Mouse (Mus musculus) testis, adult 2 months (tissue): Measurements from ENCODE around the gene Smtnl2. TPM values are rescaled to one million over a fixed set of nuclear protein-coding genes. Genes with fewer than 3 reads are reported as not detected.
A peak's percentile ranks its signal among the peaks of the same experiment; 100 is the strongest.
"Not testable (repeated sequence)": the region's sequence is repeated elsewhere in the genome, so short reads cannot be mapped to it uniquely, and the experiment has no call there.

ENCODE experiments used
- H3K27ac ChIP-seq: fragments of 200-500 bp; 2 replicates; pipeline ENCODE4 v1.5.1; 2012; ENCODE audit warnings: low read depth, low read length; ENCODE audit not compliant: control insufficient read depth, insufficient read depth
- H3K27me3 ChIP-seq: fragments of 200-500 bp; 2 replicates; pipeline ENCODE4 v1.6.1; 2012; ENCODE audit warnings: mild to moderate bottlenecking, low read length, moderate library complexity; ENCODE audit not compliant: control insufficient read depth, insufficient read depth
- H3K36me3 ChIP-seq: fragments of 200-500 bp; 2 replicates; pipeline ENCODE4 v1.6.1; 2012; ENCODE audit warnings: mild to moderate bottlenecking, low read length; ENCODE audit not compliant: control insufficient read depth, insufficient read depth
- H3K4me1 ChIP-seq: fragments of 200-500 bp; 2 replicates; pipeline ENCODE4 v1.6.1; 2012; ENCODE audit warnings: low read length; ENCODE audit not compliant: control insufficient read depth, insufficient read depth
- H3K4me3 ChIP-seq: fragments of 200-500 bp; 2 replicates; pipeline ENCODE4 v1.5.1; 2012; ENCODE audit warnings: low read depth, mild to moderate bottlenecking, low read length, moderate library complexity, mixed read lengths; ENCODE audit not compliant: control insufficient read depth
- CTCF ChIP-seq: fragments of 200-500 bp; IDR thresholded peaks from 2 replicates; pipeline ENCODE4 v1.5.1; 2012; ENCODE audit warnings: low read depth, mild to moderate bottlenecking, inconsistent platforms, low read length, moderate library complexity; ENCODE audit not compliant: control insufficient read depth, insufficient read depth, insufficient replicate concordance
- POLR2A ChIP-seq: fragments of 200-500 bp; IDR thresholded peaks from 2 replicates; pipeline ENCODE4 v1.6.1; 2012; ENCODE audit warnings: low read depth, mild to moderate bottlenecking, inconsistent platforms, low read length, moderate library complexity; ENCODE audit not compliant: control insufficient read depth
- polyA plus RNA-seq: library from polyadenylated mRNA; depleted of rRNA; stranded (reverse); fragments of >200 nt; gene quantifications from 2 replicates; pipeline ENCODE4 v1.2.3, GENCODE M21; 2012

The Smtnl2 gene
- polyA plus RNA-seq, 1 experiment = 2.1 TPM

GRCm38 (mm10) chr11:72446311-72447105 lies 35.0 kb upstream of the Smtnl2 start:
- Histone ChIP-seq H3K36me3 (no peaks in the 10 kb centered on the region; the same call in 1 of the 2 replicates), H3K27me3 (no peaks in the 10 kb centered on the region), H3K4me3 (no peak overlapping the region), H3K4me1 (peaks cover 3% of the 10 kb centered on the region), H3K27ac (no peak overlapping the region)
- TF ChIP-seq POLR2A (no peak), CTCF (peak; percentile 73; the same call in 1 of the 2 replicates)

GRCm38 (mm10) chr11:72440965-72441664 lies 29.6 kb upstream of the Smtnl2 start, which contains the start of gene Mybbp1a:
TSS of gene Mybbp1a (plus strand) at chr11:72441355.
- H3K36me3 ChIP-seq = no peaks in the 10 kb centered on the region
- no peaks in the 10 kb centered on the region for H3K27me3 ChIP-seq
- peak within 1 kb of the TSS; percentile 90 for H3K4me3 ChIP-seq
- peaks cover 3% of the 10 kb centered on the region for H3K4me1 ChIP-seq
- no peak for TF ChIP-seq CTCF
- TF ChIP-seq POLR2A = peak; percentile 96
- peak within 1 kb of the TSS; percentile 85 for H3K27ac ChIP-seq

GRCm38 (mm10) chr11:72440597-72440964 lies 29.1 kb upstream of the Smtnl2 start:
- not testable (repeated sequence) for H3K4me1 ChIP-seq, H3K27ac ChIP-seq
- peak overlapping the region; percentile 90; the same call in 1 of the 2 replicates for H3K4me3 ChIP-seq

GRCm38 (mm10) chr11:72438411-72438810 lies 26.9 kb upstream of the Smtnl2 start:
- Histone ChIP-seq H3K4me3 (no peak overlapping the region), H3K36me3 (no peaks in the 10 kb centered on the region), H3K4me1 (peaks cover 3% of the 10 kb centered on the region), H3K27ac (no peak overlapping the region), H3K27me3 (no peaks in the 10 kb centered on the region)
- TF ChIP-seq POLR2A (no peak), CTCF (no peak)

More at GRCm38 (mm10) chr11:72440597-72440964, 29.1 kb upstream of the Smtnl2 start:
- H3K27me3 ChIP-seq, H3K36me3 ChIP-seq: not testable (repeated sequence)

- Histone ChIP-seq H3K4me1 (peaks cover 3% of the 10 kb centered on the region), H3K27ac (no peak overlapping the region), H3K36me3 (no peaks in the 10 kb centered on the region), H3K4me3 (no peak overlapping the region), H3K27me3 (no peaks in the 10 kb centered on the region)
- TF ChIP-seq CTCF (no peak), POLR2A (no peak)
These were observed 25.5 kb upstream of the Smtnl2 start for GRCm38 (mm10) chr11:72436756-72437650.

- no peaks in the 10 kb centered on the region for H3K27me3 ChIP-seq
- no peaks in the 10 kb centered on the region for H3K4me1 ChIP-seq
- TF ChIP-seq POLR2A = no peak
- TF ChIP-seq CTCF = no peak
- no peak overlapping the region for H3K27ac ChIP-seq
- H3K4me3 ChIP-seq = no peak overlapping the region
- H3K36me3 ChIP-seq = no peaks in the 10 kb centered on the region
These were observed 24.8 kb upstream of the Smtnl2 start for GRCm38 (mm10) chr11:72436271-72436670.

- Histone ChIP-seq H3K4me3 (no peak overlapping the region), H3K4me1 (no peaks in the 10 kb centered on the region), H3K36me3 (no peaks in the 10 kb centered on the region), H3K27ac (no peak overlapping the region), H3K27me3 (no peaks in the 10 kb centered on the region)
- TF ChIP-seq CTCF = no peak
- TF ChIP-seq POLR2A = no peak
These were observed 24.2 kb upstream of the Smtnl2 start for GRCm38 (mm10) chr11:72435694-72436045.
